Mouse (Mus musculus) testis, adult 2 months (tissue): Measurements from ENCODE around the gene Pard3. TPM values are rescaled to one million over a fixed set of nuclear protein-coding genes. Genes with fewer than 3 reads are reported as not detected.

ENCODE experiments used
- H3K27ac ChIP-seq: fragments of 200-500 bp; 2 replicates; pipeline ENCODE4 v1.5.1; 2012; ENCODE audit warnings: low read depth, low read length; ENCODE audit not compliant: control insufficient read depth, insufficient read depth
- H3K27me3 ChIP-seq: fragments of 200-500 bp; 2 replicates; pipeline ENCODE4 v1.6.1; 2012; ENCODE audit warnings: mild to moderate bottlenecking, low read length, moderate library complexity; ENCODE audit not compliant: control insufficient read depth, insufficient read depth
- H3K36me3 ChIP-seq: fragments of 200-500 bp; 2 replicates; pipeline ENCODE4 v1.6.1; 2012; ENCODE audit warnings: mild to moderate bottlenecking, low read length; ENCODE audit not compliant: control insufficient read depth, insufficient read depth
- H3K4me1 ChIP-seq: fragments of 200-500 bp; 2 replicates; pipeline ENCODE4 v1.6.1; 2012; ENCODE audit warnings: low read length; ENCODE audit not compliant: control insufficient read depth, insufficient read depth
- H3K4me3 ChIP-seq: fragments of 200-500 bp; 2 replicates; pipeline ENCODE4 v1.5.1; 2012; ENCODE audit warnings: low read depth, mild to moderate bottlenecking, low read length, moderate library complexity, mixed read lengths; ENCODE audit not compliant: control insufficient read depth
- CTCF ChIP-seq: fragments of 200-500 bp; IDR thresholded peaks from 2 replicates; pipeline ENCODE4 v1.5.1; 2012; ENCODE audit warnings: low read depth, mild to moderate bottlenecking, inconsistent platforms, low read length, moderate library complexity; ENCODE audit not compliant: control insufficient read depth, insufficient read depth, insufficient replicate concordance
- POLR2A ChIP-seq: fragments of 200-500 bp; IDR thresholded peaks from 2 replicates; pipeline ENCODE4 v1.6.1; 2012; ENCODE audit warnings: low read depth, mild to moderate bottlenecking, inconsistent platforms, low read length, moderate library complexity; ENCODE audit not compliant: control insufficient read depth
- polyA plus RNA-seq: library from polyadenylated mRNA; depleted of rRNA; stranded (reverse); fragments of >200 nt; gene quantifications from 2 replicates; pipeline ENCODE4 v1.2.3, GENCODE M21; 2012

Gene Pard3
- polyA plus RNA-seq, 1 experiment: 4.1 TPM

GRCm38 (mm10) chr8:127343115-127343514, 279.4 kb downstream of the Pard3 start:
- Histone ChIP-seq H3K27ac (no peak overlapping the region), H3K27me3 (no peaks in the 10 kb centered on the region), H3K4me1 (no peaks in the 10 kb centered on the region), H3K36me3 (no peaks in the 10 kb centered on the region), H3K4me3 (no peak overlapping the region)
- TF ChIP-seq POLR2A (no peak), CTCF (no peak)

GRCm38 (mm10) chr8:127344421-127344820, 280.7 kb downstream of the Pard3 start:
- Histone ChIP-seq H3K27me3 (no peaks in the 10 kb centered on the region), H3K36me3 (no peaks in the 10 kb centered on the region), H3K4me1 (no peaks in the 10 kb centered on the region), H3K27ac (no peak overlapping the region), H3K4me3 (no peak overlapping the region)
- TF ChIP-seq CTCF: no peak
- no peak for TF ChIP-seq POLR2A

GRCm38 (mm10) chr8:127345912-127346423, 282.3 kb downstream of the Pard3 start:
- TF ChIP-seq CTCF (no peak), POLR2A (no peak)
- H3K36me3 ChIP-seq: no peaks in the 10 kb centered on the region
- no peak overlapping the region for H3K4me3 ChIP-seq
- H3K27ac ChIP-seq: no peak overlapping the region
- H3K27me3 ChIP-seq: no peaks in the 10 kb centered on the region
- H3K4me1 ChIP-seq: no peaks in the 10 kb centered on the region

- H3K4me1 ChIP-seq: no peaks in the 10 kb centered on the region
- H3K36me3 ChIP-seq: no peaks in the 10 kb centered on the region
- no peak for TF ChIP-seq CTCF
- TF ChIP-seq POLR2A: no peak
- H3K27me3 ChIP-seq: no peaks in the 10 kb centered on the region
- H3K4me3 ChIP-seq: no peak overlapping the region
- H3K27ac ChIP-seq: no peak overlapping the region
These were observed 284.3 kb downstream of the Pard3 start for GRCm38 (mm10) chr8:127347890-127348495.

- no peaks in the 10 kb centered on the region for H3K27me3 ChIP-seq
- H3K4me3 ChIP-seq: no peak overlapping the region
- no peaks in the 10 kb centered on the region for H3K36me3 ChIP-seq
- no peak for TF ChIP-seq POLR2A
- TF ChIP-seq CTCF: no peak
- no peak overlapping the region for H3K27ac ChIP-seq
- no peaks in the 10 kb centered on the region for H3K4me1 ChIP-seq
These were observed 298.1 kb downstream of the Pard3 start for GRCm38 (mm10) chr8:127361796-127362195.

GRCm38 (mm10) chr8:127368347-127368746, 304.7 kb downstream of the Pard3 start:
- no peaks in the 10 kb centered on the region for H3K27me3 ChIP-seq
- H3K36me3 ChIP-seq: no peaks in the 10 kb centered on the region
- no peak overlapping the region for H3K27ac ChIP-seq
- H3K4me1 ChIP-seq: no peaks in the 10 kb centered on the region
- TF ChIP-seq POLR2A (no peak), CTCF (no peak)
- no peak overlapping the region for H3K4me3 ChIP-seq

- H3K36me3 ChIP-seq: no peaks in the 10 kb centered on the region
- no peak overlapping the region for H3K27ac ChIP-seq
- H3K27me3 ChIP-seq: no peaks in the 10 kb centered on the region
- no peak overlapping the region for H3K4me3 ChIP-seq
- no peak for TF ChIP-seq POLR2A
- no peak for TF ChIP-seq CTCF
- H3K4me1 ChIP-seq: no peaks in the 10 kb centered on the region
These were observed 307.7 kb downstream of the Pard3 start for GRCm38 (mm10) chr8:127371326-127371949.
